Mouse (Mus musculus) heart, adult 9 months (tissue): ENCODE data around the gene Rps5.
"Not testable (repeated sequence)": the region's sequence is repeated elsewhere in the genome, so short reads cannot be mapped to it uniquely, and the experiment has no call there.

Experiments
- DNase-seq, 2 experiments: peaks; one replicate each; pipeline ENCODE4 v3.0.0; 2022; ENCODE audit warnings: low spot score in 2 of 2

Gene Rps5

GRCm38 (mm10) chr7:12927693-12928589, 5.9 kb downstream of the Rps5 start:
- DNase-seq = no peak

GRCm38 (mm10) chr7:12933615-12934140, 11.6 kb downstream of the Rps5 start:
- DNase-seq = no peak

GRCm38 (mm10) chr7:12934808-12935207, 12.7 kb downstream of the Rps5 start:
- no peak for DNase-seq

- DNase-seq = not testable (repeated sequence)
These were observed 15.2 kb downstream of the Rps5 start for GRCm38 (mm10) chr7:12937254-12937803.

GRCm38 (mm10) chr7:12940599-12940998, 18.5 kb downstream of the Rps5 start:
- no peak for DNase-seq

GRCm38 (mm10) chr7:12943488-12943887, 21.4 kb downstream of the Rps5 start:
- DNase-seq = no peak

GRCm38 (mm10) chr7:12949032-12949871, 27.2 kb downstream of the Rps5 start:
- DNase-seq = peak; percentile 96 to 97

GRCm38 (mm10) chr7:12949872-12950229, 27.8 kb downstream of the Rps5 start:
- DNase-seq = no peak

GRCm38 (mm10) chr7:12954896-12955295, 32.8 kb downstream of the Rps5 start:
- DNase-seq = no peak

- no peak for DNase-seq
These were observed 35.4 kb downstream of the Rps5 start for GRCm38 (mm10) chr7:12957511-12957910.

- DNase-seq = no peak
These were observed 36.9 kb downstream of the Rps5 start for GRCm38 (mm10) chr7:12958948-12959347.

- no peak for DNase-seq
These were observed 37.6 kb downstream of the Rps5 start for GRCm38 (mm10) chr7:12959718-12960117.

GRCm38 (mm10) chr7:12961511-12962141, 39.5 kb downstream of the Rps5 start:
- DNase-seq = peak; percentile 53 to 70

- DNase-seq = peak; percentile 92 to 94
These were observed 43.6 kb downstream of the Rps5 start, which contains the start of gene Zfp324 for GRCm38 (mm10) chr7:12965678-12966091. Gene Zfp324 (plus strand): TSS chr7:12965838.

- DNase-seq = peak in 1 of 2 experiments; percentile 35
These were observed 44.2 kb downstream of the Rps5 start for GRCm38 (mm10) chr7:12966104-12966845.

- DNase-seq = no peak
These were observed 48.8 kb downstream of the Rps5 start for GRCm38 (mm10) chr7:12970906-12971305.
